Mouse (Mus musculus): ENCODE measurements around the gene Olfr1275. TPM values are rescaled to one million over a fixed set of nuclear protein-coding genes. Genes with fewer than 3 reads are reported as not detected.

Olfr1275 gene
- total RNA-seq (2021): not detected
- long read RNA-seq, experiment 1: 0 reads
- long read RNA-seq, experiment 2: 0 reads

DNA sequence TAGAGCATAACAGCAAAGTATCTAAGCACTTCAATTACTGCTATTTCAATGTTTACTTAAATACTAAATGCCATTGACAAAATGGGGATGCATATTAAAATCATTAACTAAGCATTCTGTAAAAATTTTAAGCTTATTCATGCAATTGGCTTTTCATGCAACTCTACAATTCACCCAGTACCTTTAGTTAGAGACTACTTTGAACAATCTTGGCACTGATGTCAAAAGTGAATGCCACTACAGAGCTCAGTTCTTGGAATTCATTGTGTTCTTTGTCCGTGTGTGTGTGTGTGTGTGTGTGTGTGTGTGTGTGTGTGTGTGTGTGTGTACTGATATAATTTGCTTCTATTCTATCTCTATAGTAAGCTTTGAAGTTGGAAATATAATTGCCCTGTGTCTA is at the start of gene Olfr1275:
Gene Olfr1275 (minus strand): TSS at position 101 of the 400 bp plus-strand sequence.
- no peak for DNase-seq

GRCm38 (mm10) chr2:111274006-111274405 is 38.9 kb upstream of the Olfr1275 start, which contains the start of gene Olfr1277:
Gene Olfr1277, minus strand, starts transcription at chr2:111274106.
- DNase-seq: no peak

GRCm38 (mm10) chr2:111254216-111254615 is 19.1 kb upstream of the Olfr1275 start, which contains the start of gene Olfr1276:
Gene Olfr1276, plus strand, starts transcription at chr2:111254516.
- DNase-seq: no peak

DNA sequence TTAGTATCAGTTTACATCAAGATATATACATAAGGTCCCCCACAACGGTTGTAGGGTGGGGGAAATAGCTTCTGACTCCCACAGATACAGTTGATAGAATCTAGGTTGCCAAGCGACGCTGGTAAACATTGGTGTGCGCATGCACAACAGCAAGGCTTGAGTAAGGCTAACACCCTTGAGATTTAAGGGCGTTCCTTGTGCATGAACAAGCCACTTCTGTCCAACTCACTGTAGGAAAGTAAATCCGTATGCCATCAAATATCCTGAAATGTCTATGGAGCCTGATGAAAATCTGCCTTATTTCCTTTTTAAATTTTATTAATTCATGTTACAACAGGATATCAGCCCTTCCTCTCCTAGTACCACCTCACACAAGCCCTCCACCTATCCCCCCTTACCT is 5.6 kb downstream of the Olfr1275 start, which contains the start of gene 4930430A15Rik:
Gene 4930430A15Rik (minus strand): TSS at position 101 of the 400 bp plus-strand sequence.
- no peak for DNase-seq

DNA sequence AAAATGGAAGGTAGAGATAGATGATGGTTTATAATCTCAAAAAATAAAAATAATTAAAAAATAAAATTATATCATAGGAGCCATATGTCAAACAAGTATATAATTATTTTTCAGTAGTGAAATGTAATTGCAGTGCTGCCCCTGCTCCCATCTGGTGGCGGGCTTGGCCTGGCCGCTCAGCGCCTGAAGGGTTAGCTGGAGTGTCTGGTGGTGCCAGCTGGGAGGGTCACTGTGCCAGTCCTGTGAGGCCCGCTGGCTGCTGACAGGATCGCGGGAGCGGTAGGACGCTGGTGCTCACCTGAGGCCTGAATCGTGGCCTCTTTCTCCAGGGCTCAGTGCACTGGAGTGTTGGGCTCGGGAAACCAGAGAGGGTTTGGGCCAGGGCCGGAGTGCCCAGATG is 53.0 kb downstream of the Olfr1275 start:
- DNase-seq: no peak

Other genes with a start within 250 kb of the Olfr1275 start
- not detected for gene Gm13941, start 129.3 kb downstream of the Olfr1275 start, total RNA-seq (2021)
- gene Gm15130, start 82.3 kb downstream of the Olfr1275 start, total RNA-seq (2021): not detected
- not detected for gene 4930430A15Rik, start 5.7 kb downstream of the Olfr1275 start, total RNA-seq (2021)
- gene Olfr1276, start 19.2 kb upstream of the Olfr1275 start, total RNA-seq (2021): not detected
- gene Olfr1277, start 38.8 kb upstream of the Olfr1275 start, total RNA-seq (2021): not detected
- gene Olfr1278, start 54.9 kb upstream of the Olfr1275 start, total RNA-seq (2021): not detected
- not detected for gene Olfr1279, start 65.3 kb upstream of the Olfr1275 start, total RNA-seq (2021)
- not detected for gene Olfr1280, start 78.7 kb upstream of the Olfr1275 start, total RNA-seq (2021)
- not detected for gene Olfr1281, start 91.2 kb upstream of the Olfr1275 start, total RNA-seq (2021)
- not detected for gene Olfr1282, start 100.8 kb upstream of the Olfr1275 start, total RNA-seq (2021)
- not detected for gene Olfr1283, start 131.5 kb upstream of the Olfr1275 start, total RNA-seq (2021)
- gene Olfr1284, start 140.2 kb upstream of the Olfr1275 start, total RNA-seq (2021): not detected
- not detected for gene Olfr1286, start 187.8 kb upstream of the Olfr1275 start, total RNA-seq (2021)
- not detected for gene Olfr1287, start 213.9 kb upstream of the Olfr1275 start, total RNA-seq (2021)
- gene Olfr1288, start 238.8 kb upstream of the Olfr1275 start, total RNA-seq (2021): not detected
- gene Olfr1289, start 245.5 kb upstream of the Olfr1275 start, total RNA-seq (2021): not detected

Measured in adrenal gland, postnatal 10 days (tissue).